25 mouse cellular contexts compared by ENCODE assay signal in the genomic region with DNA sequence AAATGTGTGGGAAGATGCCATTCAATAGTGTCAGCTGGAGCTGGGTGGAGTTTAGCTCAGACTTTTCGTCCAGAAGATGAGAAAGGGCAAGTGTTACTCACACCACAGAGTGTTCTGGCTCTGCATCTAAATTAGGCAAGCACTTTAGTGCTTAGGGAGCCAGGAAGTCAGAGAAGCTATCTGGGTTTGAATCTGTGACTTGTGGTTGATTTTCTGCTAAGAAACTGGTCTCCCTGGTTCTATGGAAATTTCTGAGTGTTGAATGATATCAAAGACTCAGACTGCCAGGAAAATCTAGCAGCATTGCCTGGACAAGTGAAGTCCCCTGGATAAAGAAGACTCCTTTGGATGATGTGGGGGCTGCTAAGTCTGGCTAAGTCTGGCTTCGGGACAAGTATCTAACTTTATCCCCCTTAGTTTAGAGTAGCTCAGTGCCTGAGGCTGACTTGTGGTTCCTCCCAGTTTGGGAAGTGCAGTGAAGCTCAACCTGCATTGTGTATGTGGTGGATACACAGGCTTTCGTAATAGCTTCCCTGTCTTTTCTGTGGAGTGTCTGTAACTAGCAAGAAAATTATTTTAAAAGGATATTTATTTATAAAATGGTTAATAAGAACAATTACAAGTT. TPM values are rescaled to one million over a fixed set of nuclear protein-coding genes. Genes with fewer than 3 reads are reported as not detected.
DNase-seq lines count a peak whose midpoint lies in the region; ATAC-seq and TF ChIP-seq lines count a peak whose summit lies in the region.
"Had no signal": no experiment of that assay in that cellular context is flagged by ENCODE, and none has a peak within 500 bp of the region (broad histone marks: within the 10 kb centered on the region; RNA-seq: fewer than 3 reads in every experiment).

No protein-coding gene starts in this region.

- intact Hi-C loops in left cerebral cortex, adult 2 months (cut with DNase I) = no loop called here

- no peak overlapping the region for H3K4me3 ChIP-seq in left cerebral cortex, adult 2 months
- H3K4me3 ChIP-seq: forebrain, embryonic 10.5 days; gastrocnemius, adult 2 months; hindbrain, embryonic 12.5 days; limb, embryonic 12.5 days; neural tube, embryonic 12.5 days had no signal

- no peak for TF ChIP-seq CTCF in left cerebral cortex, adult 2 months (IDR thresholded peaks at IDR 0.05)

- no peak overlapping the region for H3K27ac ChIP-seq in left cerebral cortex, adult 2 months
- H3K27ac ChIP-seq: forebrain, embryonic 10.5 days; gastrocnemius, adult 2 months; hindbrain, embryonic 12.5 days; kidney, postnatal 0 days; limb, embryonic 12.5 days; liver, embryonic 14.5 days; neural tube, embryonic 12.5 days had no signal

- peak; percentile 57 for DNase-seq in 3T3-L1 (ENCODE audit: low read depth, low spot score)
- DNase-seq in CD4-positive helper T cell, adult 2 months (ENCODE audit: low read depth, low spot score) = peak; percentile 56
- DNase-seq in induced T-regulatory cell, adult 2 months (ENCODE audit: low read depth) = peak; percentile 45
- no peak for DNase-seq in spleen, postnatal 14 days (ENCODE audit: low spot score in 2 of 2)
- DNase-seq in right cerebral cortex, postnatal 36 days (ENCODE audit: low spot score in 2 of 2) = no peak
- DNase-seq in left cerebral cortex, adult 2 months (ENCODE audit: extremely low spot score in 1 of 2, low spot score in 2 of 2) = no peak
- DNase-seq: adrenal gland, adult 8-10 months; cerebellum, adult 11 months; cerebellum, postnatal 14 days; gastrocnemius, adult 2 months; heart, adult 18-20 months; midbrain, embryonic 14.5 days; right cerebral cortex, postnatal 14 days; thymus, postnatal 4 days had no signal

- peak; percentile 72 for ATAC-seq in common myeloid progenitor, adult 5-6 weeks (replicated peaks; ENCODE audit: low read depth, poor library complexity, severe bottlenecking)
- ATAC-seq: intestine, embryonic 16.5 days; lung, postnatal 0 days had no signal

RNA-seq across cellular contexts. Expression of gene Lipm, which starts 19.5 kb away (rescaled TPM):
- total RNA-seq in common myeloid progenitor, adult 5-6 weeks (2017) = not detected in 2 replicates
- under 1 TPM in 1 of 2 experiments, not detected in 1; 0.12 TPM for total RNA-seq in left cerebral cortex, adult 2 months (2021)
- total RNA-seq: adrenal gland, adult 8-10 months; gastrocnemius, adult 2 months; heart, adult 18-20 months; megakaryocyte, adult 5-6 weeks had no signal

RNA-seq across cellular contexts. Expression of gene Ankrd22, which starts 45.6 kb away (rescaled TPM):
- 0.32 TPM in 1 of 2 replicates, not detected in the other for total RNA-seq in common myeloid progenitor, adult 5-6 weeks (2017)
- total RNA-seq in left cerebral cortex, adult 2 months (2021) = not detected
- total RNA-seq: adrenal gland, adult 8-10 months; gastrocnemius, adult 2 months; heart, adult 18-20 months had no signal

RNA-seq across cellular contexts. Expression of gene Lipn, which starts 53.1 kb away (rescaled TPM):
- not detected in 2 replicates for total RNA-seq in common myeloid progenitor, adult 5-6 weeks (2017)
- not detected for total RNA-seq in left cerebral cortex, adult 2 months (2021)
- total RNA-seq: gastrocnemius, adult 2 months; heart, adult 18-20 months; left cerebral cortex, adult 8-10 months; megakaryocyte, adult 5-6 weeks had no signal

Comparison
In these comparisons a context has a peak if more than half of its experiments do, and no peak if none do; other contexts are left out.
1. DNase-seq: peak in 3T3-L1 (single experiment), CD4-positive helper T cell, adult 2 months (single experiment) and induced T-regulatory cell, adult 2 months (single experiment); none in spleen, postnatal 14 days (0 of 2), right cerebral cortex, postnatal 36 days (0 of 2) and left cerebral cortex, adult 2 months (0 of 2).